Mouse (Mus musculus): Measurements from ENCODE around the gene Hoxb3. TPM values are rescaled to one million over a fixed set of nuclear protein-coding genes. Genes with fewer than 3 reads are reported as not detected.
A peak's percentile ranks its signal among the peaks of the same experiment; 100 is the strongest.

Hoxb3 gene
- polyA plus RNA-seq, 1 experiment from 2014 or later: 0.11 TPM

- Histone ChIP-seq H3K27ac (no peak overlapping the region), H3K4me1 (replicated peaks) (peaks cover 10% of the 10 kb centered on the region; the same call in 1 of the 2 replicates), H3K4me3 (replicated peaks) (no peak overlapping the region), H3K27me3 (peaks cover 94% of the 10 kb centered on the region), H3K9me3 (no peaks in the 10 kb centered on the region), H3K36me3 (no peaks in the 10 kb centered on the region), H3K4me2 (replicated peaks) (0 out of 2 replicates have a peak overlapping the region, but pooled peaks have one; percentile 21), H3K9ac (replicated peaks) (no peak overlapping the region)
- 2% methylated on average over 9 of the region's 9 CpGs for WGBS
- no peak for ATAC-seq
Observed at GRCm38 (mm10) chr11:96354801-96355311, 31.7 kb downstream of the Hoxb3 start.

GRCm38 (mm10) chr11:96363807-96364206 is 40.7 kb downstream of the Hoxb3 start:
- WGBS: 3% methylated on average over 5 of the region's 5 CpGs
- Histone ChIP-seq H3K4me1 (replicated peaks) (no peaks in the 10 kb centered on the region), H3K27ac (no peak overlapping the region), H3K4me3 (replicated peaks) (no peak overlapping the region), H3K36me3 (no peaks in the 10 kb centered on the region), H3K9ac (replicated peaks) (no peak overlapping the region), H3K9me3 (no peaks in the 10 kb centered on the region), H3K4me2 (replicated peaks) (no peak overlapping the region), H3K27me3 (peaks cover 94% of the 10 kb centered on the region)
- no peak for ATAC-seq

GRCm38 (mm10) chr11:96365441-96366091 is 42.4 kb downstream of the Hoxb3 start, which contains the start of gene Hoxb1:
Hoxb1 (plus strand) TSS chr11:96365752.
- H3K9ac ChIP-seq (replicated peaks): no peak within 1 kb of the TSS
- WGBS: 1% methylated on average over 26 of the region's 26 CpGs
- H3K4me3 ChIP-seq (replicated peaks): no peak within 1 kb of the TSS
- no peaks in the 10 kb centered on the region for H3K9me3 ChIP-seq
- no peak within 1 kb of the TSS for H3K4me2 ChIP-seq (replicated peaks)
- H3K4me1 ChIP-seq (replicated peaks): no peaks in the 10 kb centered on the region
- ATAC-seq: no peak
- no peak within 1 kb of the TSS for H3K27ac ChIP-seq
- peaks cover 97% of the 10 kb centered on the region for H3K27me3 ChIP-seq
- H3K36me3 ChIP-seq: no peaks in the 10 kb centered on the region

- H3K9ac ChIP-seq (replicated peaks): no peak overlapping the region
- H3K4me3 ChIP-seq (replicated peaks): no peak overlapping the region
- no peak for ATAC-seq
- H3K9me3 ChIP-seq: no peaks in the 10 kb centered on the region
- H3K27ac ChIP-seq: no peak overlapping the region
- H3K4me1 ChIP-seq (replicated peaks): no peaks in the 10 kb centered on the region
- WGBS: 2% methylated on average over 47 of the region's 47 CpGs
- no peak overlapping the region for H3K4me2 ChIP-seq (replicated peaks)
- H3K36me3 ChIP-seq: no peaks in the 10 kb centered on the region
- peaks cover 99% of the 10 kb centered on the region for H3K27me3 ChIP-seq
Observed at GRCm38 (mm10) chr11:96366092-96367041, 43.2 kb downstream of the Hoxb3 start.

GRCm38 (mm10) chr11:96367141-96367540 is 44.0 kb downstream of the Hoxb3 start:
- no peaks in the 10 kb centered on the region for H3K36me3 ChIP-seq
- H3K4me1 ChIP-seq (replicated peaks): no peaks in the 10 kb centered on the region
- no peaks in the 10 kb centered on the region for H3K9me3 ChIP-seq
- H3K9ac ChIP-seq (replicated peaks): no peak overlapping the region
- H3K27ac ChIP-seq: no peak overlapping the region
- no peak overlapping the region for H3K4me2 ChIP-seq (replicated peaks)
- no peak for ATAC-seq
- H3K27me3 ChIP-seq: peaks cover 99% of the 10 kb centered on the region
- no peak overlapping the region for H3K4me3 ChIP-seq (replicated peaks)
- WGBS: 4% methylated on average over 6 of the region's 6 CpGs

- H3K4me2 ChIP-seq (replicated peaks): no peak overlapping the region
- no peaks in the 10 kb centered on the region for H3K36me3 ChIP-seq
- H3K4me1 ChIP-seq (replicated peaks): no peaks in the 10 kb centered on the region
- no peak overlapping the region for H3K27ac ChIP-seq
- H3K4me3 ChIP-seq (replicated peaks): no peak overlapping the region
- no peak overlapping the region for H3K9ac ChIP-seq (replicated peaks)
- H3K9me3 ChIP-seq: no peaks in the 10 kb centered on the region
- 3% methylated on average over 5 of the region's 5 CpGs for WGBS
- ATAC-seq: no peak
- peaks cover 100% of the 10 kb centered on the region for H3K27me3 ChIP-seq
Observed at GRCm38 (mm10) chr11:96368686-96369085, 45.6 kb downstream of the Hoxb3 start.

- Histone ChIP-seq H3K9ac (replicated peaks) (no peak overlapping the region), H3K27ac (no peak overlapping the region), H3K27me3 (peaks cover 100% of the 10 kb centered on the region), H3K36me3 (no peaks in the 10 kb centered on the region), H3K4me1 (replicated peaks) (no peaks in the 10 kb centered on the region), H3K4me2 (replicated peaks) (no peak overlapping the region), H3K4me3 (replicated peaks) (no peak overlapping the region), H3K9me3 (no peaks in the 10 kb centered on the region)
- ATAC-seq: no peak
- WGBS: 3% methylated on average over 7 of the region's 7 CpGs
Observed at GRCm38 (mm10) chr11:96369140-96369539, 46.0 kb downstream of the Hoxb3 start.

- no peak overlapping the region for H3K4me3 ChIP-seq (replicated peaks)
- H3K9me3 ChIP-seq: no peaks in the 10 kb centered on the region
- H3K9ac ChIP-seq (replicated peaks): no peak overlapping the region
- WGBS: 5% methylated on average over 3 of the region's 3 CpGs
- H3K27ac ChIP-seq: no peak overlapping the region
- H3K4me1 ChIP-seq (replicated peaks): no peaks in the 10 kb centered on the region
- no peak overlapping the region for H3K4me2 ChIP-seq (replicated peaks)
- H3K36me3 ChIP-seq: no peaks in the 10 kb centered on the region
- ATAC-seq: no peak
- H3K27me3 ChIP-seq: peaks cover 100% of the 10 kb centered on the region
Observed at GRCm38 (mm10) chr11:96371726-96372125, 48.6 kb downstream of the Hoxb3 start.

GRCm38 (mm10) chr11:96372519-96372918 is 49.4 kb downstream of the Hoxb3 start:
- peaks cover 98% of the 10 kb centered on the region for H3K27me3 ChIP-seq
- no peak overlapping the region for H3K4me2 ChIP-seq (replicated peaks)
- H3K4me1 ChIP-seq (replicated peaks): no peaks in the 10 kb centered on the region
- no peaks in the 10 kb centered on the region for H3K36me3 ChIP-seq
- 6% methylated on average over 3 of the region's 3 CpGs for WGBS
- no peak overlapping the region for H3K9ac ChIP-seq (replicated peaks)
- ATAC-seq: no peak
- no peak overlapping the region for H3K27ac ChIP-seq
- no peaks in the 10 kb centered on the region for H3K9me3 ChIP-seq
- H3K4me3 ChIP-seq (replicated peaks): no peak overlapping the region

GRCm38 (mm10) chr11:96374810-96375209 is 51.7 kb downstream of the Hoxb3 start:
- H3K27me3 ChIP-seq: peaks cover 89% of the 10 kb centered on the region
- no peak for ATAC-seq
- H3K9me3 ChIP-seq: no peaks in the 10 kb centered on the region
- H3K9ac ChIP-seq (replicated peaks): no peak overlapping the region
- no peak overlapping the region for H3K27ac ChIP-seq
- no peak overlapping the region for H3K4me3 ChIP-seq (replicated peaks)
- H3K36me3 ChIP-seq: no peaks in the 10 kb centered on the region
- H3K4me2 ChIP-seq (replicated peaks): no peak overlapping the region
- 1% methylated on average over 7 of the region's 7 CpGs for WGBS
- H3K4me1 ChIP-seq (replicated peaks): no peaks in the 10 kb centered on the region

- Histone ChIP-seq H3K27me3 (peaks cover 27% of the 10 kb centered on the region), H3K36me3 (no peaks in the 10 kb centered on the region), H3K4me3 (replicated peaks) (no peak overlapping the region), H3K9me3 (no peaks in the 10 kb centered on the region), H3K27ac (no peak overlapping the region), H3K9ac (replicated peaks) (no peak overlapping the region), H3K4me2 (replicated peaks) (no peak overlapping the region), H3K4me1 (replicated peaks) (no peaks in the 10 kb centered on the region)
- WGBS: 80% methylated on average over 5 of the region's 5 CpGs
- ATAC-seq: no peak
Observed at GRCm38 (mm10) chr11:96383381-96383780, 60.3 kb downstream of the Hoxb3 start.

- Histone ChIP-seq H3K4me3 (replicated peaks) (no peak overlapping the region), H3K9ac (replicated peaks) (no peak overlapping the region), H3K4me1 (replicated peaks) (no peaks in the 10 kb centered on the region), H3K27ac (no peak overlapping the region), H3K27me3 (peaks cover 5% of the 10 kb centered on the region; the same call in 1 of the 2 replicates), H3K4me2 (replicated peaks) (no peak overlapping the region), H3K9me3 (no peaks in the 10 kb centered on the region), H3K36me3 (no peaks in the 10 kb centered on the region)
- ATAC-seq: no peak
- 87% methylated on average over 2 of the region's 2 CpGs for WGBS
Observed at GRCm38 (mm10) chr11:96387635-96388034, 64.5 kb downstream of the Hoxb3 start.

All from midbrain, embryonic 13.5 days (tissue).